ENCODE assay signal across 11 mouse cellular contexts in the genomic region with DNA sequence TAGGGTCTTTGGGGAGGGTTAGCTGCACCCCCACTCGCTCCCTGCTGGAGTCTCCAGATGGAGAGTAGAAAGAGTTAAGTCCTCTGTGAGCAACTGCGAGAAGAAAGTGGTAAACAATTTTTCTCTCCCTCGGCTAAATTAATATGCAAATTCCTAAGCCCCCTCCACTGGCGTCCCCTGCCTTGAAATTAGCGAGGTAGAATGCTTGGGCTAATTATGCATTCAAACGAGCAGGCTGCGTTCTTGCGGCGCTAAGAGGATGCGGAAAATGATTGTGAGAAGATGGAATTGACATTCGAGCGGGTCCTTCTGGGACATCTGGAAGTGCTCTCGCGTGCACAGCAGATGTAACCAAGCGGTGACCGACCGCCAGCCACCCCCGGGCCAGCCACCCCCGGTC. TPM values are rescaled to one million over a fixed set of nuclear protein-coding genes. Genes with fewer than 3 reads are reported as not detected.
A peak's percentile ranks its signal among the peaks of the same experiment; 100 is the strongest.
DNase-seq lines count a peak whose midpoint lies in the region; ATAC-seq lines count a peak whose summit lies in the region.
"Had no signal": no experiment of that assay in that cellular context is flagged by ENCODE, and none has a peak within 500 bp of the region (broad histone marks: within the 10 kb centered on the region; RNA-seq: fewer than 3 reads in every experiment).

No protein-coding gene starts in this region.

- H3K4me2 ChIP-seq in embryonic facial prominence, embryonic 14.5 days (ENCODE audit: low read depth, low read length): no peak overlapping the region
- H3K4me2 ChIP-seq in forebrain, embryonic 13.5 days: peak overlapping the region; percentile 47
- H3K4me2 ChIP-seq in hindbrain, embryonic 15.5 days: peak overlapping the region; percentile 31
- peak overlapping the region; percentile 34 for H3K4me2 ChIP-seq in neural tube, embryonic 13.5 days
- H3K4me2 ChIP-seq: liver, embryonic 13.5 days had no signal

- H3K9me3 ChIP-seq in embryonic facial prominence, embryonic 14.5 days (ENCODE audit: control insufficient read depth, low read length): no peaks in the 10 kb centered on the region
- no peaks in the 10 kb centered on the region for H3K9me3 ChIP-seq in forebrain, embryonic 13.5 days (replicated peaks)
- H3K9me3 ChIP-seq in hindbrain, embryonic 15.5 days: no peaks in the 10 kb centered on the region
- no peaks in the 10 kb centered on the region for H3K9me3 ChIP-seq in neural tube, embryonic 13.5 days
- H3K9me3 ChIP-seq: liver, embryonic 13.5 days had no signal

- H3K4me3 ChIP-seq in embryonic facial prominence, embryonic 14.5 days (ENCODE audit: low read depth, low read length): no peak overlapping the region
- H3K4me3 ChIP-seq in forebrain, embryonic 13.5 days: no peak overlapping the region
- H3K4me3 ChIP-seq in hindbrain, embryonic 15.5 days: no peak overlapping the region
- no peak overlapping the region for H3K4me3 ChIP-seq in neural tube, embryonic 13.5 days
- H3K4me3 ChIP-seq: liver, embryonic 13.5 days had no signal

- H3K9ac ChIP-seq in embryonic facial prominence, embryonic 14.5 days (ENCODE audit: low read depth, low read length): no peak overlapping the region
- no peak overlapping the region for H3K9ac ChIP-seq in forebrain, embryonic 13.5 days
- H3K9ac ChIP-seq in hindbrain, embryonic 15.5 days: no peak overlapping the region
- peak overlapping the region; percentile 57; the same call in 1 of the 2 replicates for H3K9ac ChIP-seq in neural tube, embryonic 13.5 days
- H3K9ac ChIP-seq: liver, embryonic 13.5 days had no signal

- peaks cover 6% of the 10 kb centered on the region for H3K27me3 ChIP-seq in embryonic facial prominence, embryonic 14.5 days (replicated peaks; ENCODE audit: control insufficient read depth, insufficient read depth, low read length)
- H3K27me3 ChIP-seq in forebrain, embryonic 13.5 days: peaks cover 6% of the 10 kb centered on the region; the same call in 1 of the 2 replicates
- H3K27me3 ChIP-seq in hindbrain, embryonic 15.5 days: no peaks in the 10 kb centered on the region
- H3K27me3 ChIP-seq in neural tube, embryonic 13.5 days: 0 out of 2 replicates have a peak, but pooled peaks cover 3% of the 10 kb centered on the region

- peaks cover 32% of the 10 kb centered on the region for H3K4me1 ChIP-seq in embryonic facial prominence, embryonic 14.5 days (ENCODE audit: control insufficient read depth, insufficient read depth, low read length)
- peaks cover 99% of the 10 kb centered on the region for H3K4me1 ChIP-seq in forebrain, embryonic 13.5 days
- peaks cover 92% of the 10 kb centered on the region for H3K4me1 ChIP-seq in hindbrain, embryonic 15.5 days (replicated peaks)
- peaks cover 99% of the 10 kb centered on the region for H3K4me1 ChIP-seq in neural tube, embryonic 13.5 days (replicated peaks)

- no peak overlapping the region for H3K27ac ChIP-seq in embryonic facial prominence, embryonic 14.5 days (replicated peaks; ENCODE audit: low read depth, low read length)
- H3K27ac ChIP-seq in forebrain, embryonic 13.5 days: peak overlapping the region; percentile 99
- H3K27ac ChIP-seq in hindbrain, embryonic 15.5 days (replicated peaks): peak overlapping the region; percentile 89
- H3K27ac ChIP-seq in neural tube, embryonic 13.5 days (replicated peaks): peak overlapping the region; percentile 99
- H3K27ac ChIP-seq: liver, embryonic 13.5 days had no signal

- 13% methylated on average over 14 of the region's 19 CpGs for WGBS in embryonic facial prominence, embryonic 14.5 days
- 3% methylated on average over 19 of the region's 19 CpGs for WGBS in forebrain, embryonic 13.5 days
- 4% methylated on average over 19 of the region's 19 CpGs for WGBS in hindbrain, embryonic 15.5 days
- whole genome bisulfite sequencing in neural tube, embryonic 13.5 days: 9% methylated on average over 19 of the region's 19 CpGs

- peak; percentile 34 for DNase-seq in embryonic facial prominence, embryonic 14.5 days (ENCODE audit: low spot score)
- no peak for DNase-seq in lung, adult 18-20 months
- no peak for DNase-seq in spleen, adult 18-20 months
- DNase-seq in adrenal gland, postnatal 10 days: no peak
- DNase-seq: cerebellum, adult 18-20 months; left cerebral cortex, postnatal 4 days; liver, embryonic 13.5 days had no signal

- H3K36me3 ChIP-seq in embryonic facial prominence, embryonic 14.5 days (ENCODE audit: control insufficient read depth, insufficient read depth, low read length): no peaks in the 10 kb centered on the region
- no peaks in the 10 kb centered on the region for H3K36me3 ChIP-seq in forebrain, embryonic 13.5 days (ENCODE audit: poor library complexity, severe bottlenecking)
- no peaks in the 10 kb centered on the region for H3K36me3 ChIP-seq in hindbrain, embryonic 15.5 days
- H3K36me3 ChIP-seq in neural tube, embryonic 13.5 days: no peaks in the 10 kb centered on the region
- H3K36me3 ChIP-seq: liver, embryonic 13.5 days had no signal

- ATAC-seq in embryonic facial prominence, embryonic 14.5 days (ENCODE audit: low read depth): no peak
- peak; percentile 59 for ATAC-seq in forebrain, embryonic 13.5 days
- 0 out of 2 replicates have a peak, but pooled peaks have one; percentile 3 for ATAC-seq in hindbrain, embryonic 15.5 days (ENCODE audit: low FRiP score, low read depth)
- ATAC-seq in neural tube, embryonic 13.5 days (ENCODE audit: low read depth): no peak
- ATAC-seq: activated CD4-positive, CD25-positive, alpha-beta regulatory T cell, adult 4 months had no signal

RNA-seq across cellular contexts. Expression of gene Acsf3, which starts 32.8 kb away (rescaled TPM):
- 14.0 and 17.3 TPM in 2 replicates for polyA plus RNA-seq in embryonic facial prominence, embryonic 14.5 days (2014; fragmentation: Nextera tagmentation; extraction: Ambion mirVana)
- 15.4 and 17.4 TPM in 2 replicates for polyA plus RNA-seq in forebrain, embryonic 13.5 days (2015; fragmentation: Nextera tagmentation; extraction: Ambion mirVana)
- 15.6 and 17.1 TPM in 2 replicates for polyA plus RNA-seq in hindbrain, embryonic 15.5 days (2015; fragmentation: Nextera tagmentation; extraction: Ambion mirVana)
- polyA plus RNA-seq in neural tube, embryonic 13.5 days (2015; fragmentation: Nextera tagmentation; extraction: Ambion mirVana): 15.6 and 17.1 TPM in 2 replicates
- total RNA-seq in adrenal gland, postnatal 10 days (2021): 10 to 100 TPM; 54.3 to 64.8 TPM

RNA-seq across cellular contexts. Expression of gene Cbfa2t3, which starts 43.6 kb away (rescaled TPM):
- polyA plus RNA-seq in embryonic facial prominence, embryonic 14.5 days (2014; fragmentation: Nextera tagmentation; extraction: Ambion mirVana): 7.2 and 8.1 TPM in 2 replicates
- polyA plus RNA-seq in forebrain, embryonic 13.5 days (2015; fragmentation: Nextera tagmentation; extraction: Ambion mirVana): 12.4 and 13.9 TPM in 2 replicates
- 19.1 and 21.2 TPM in 2 replicates for polyA plus RNA-seq in hindbrain, embryonic 15.5 days (2015; fragmentation: Nextera tagmentation; extraction: Ambion mirVana)
- polyA plus RNA-seq in neural tube, embryonic 13.5 days (2015; fragmentation: Nextera tagmentation; extraction: Ambion mirVana): 21.2 and 22.2 TPM in 2 replicates
- 10 to 100 TPM; 12.0 to 14.3 TPM for total RNA-seq in adrenal gland, postnatal 10 days (2021)

Comparison
In these comparisons a context has a peak if more than half of its experiments do, and no peak if none do; other contexts are left out.
1. ATAC-seq: peak in forebrain, embryonic 13.5 days (single experiment) and hindbrain, embryonic 15.5 days (single experiment); none in embryonic facial prominence, embryonic 14.5 days (single experiment) and neural tube, embryonic 13.5 days (single experiment).